Mouse (Mus musculus) right cerebral cortex, postnatal 14 days (tissue): ENCODE measurements around the gene Gm17349.
A peak's percentile ranks its signal among the peaks of the same experiment; 100 is the strongest.
"Not testable (repeated sequence)": the region's sequence is repeated elsewhere in the genome, so short reads cannot be mapped to it uniquely, and the experiment has no call there.

Source experiments
- DNase-seq: peaks from one replicate; pipeline ENCODE4 v3.0.0; 2022

Gene Gm17349

GRCm38 (mm10) chr15:99717386-99718334 lies 12.4 kb upstream of the Gm17349 start, which contains the start of gene Gpd1:
TSS of gene Gpd1 (plus strand) at chr15:99717515.
- peak; percentile 61 for DNase-seq

GRCm38 (mm10) chr15:99716814-99717213 lies 11.5 kb upstream of the Gm17349 start:
- peak; percentile 26 for DNase-seq

GRCm38 (mm10) chr15:99715982-99716746 lies 10.9 kb upstream of the Gm17349 start:
- no peak for DNase-seq

GRCm38 (mm10) chr15:99715361-99715865 lies 10.1 kb upstream of the Gm17349 start:
- DNase-seq: peak; percentile 59

- DNase-seq: peak; percentile 80
Measured at GRCm38 (mm10) chr15:99714858-99715257, 9.6 kb upstream of the Gm17349 start.

- no peak for DNase-seq
Measured at GRCm38 (mm10) chr15:99714206-99714605, 8.9 kb upstream of the Gm17349 start.

- no peak for DNase-seq
Measured at GRCm38 (mm10) chr15:99713569-99713968, 8.3 kb upstream of the Gm17349 start.

GRCm38 (mm10) chr15:99712666-99713559 lies 7.6 kb upstream of the Gm17349 start:
- no peak for DNase-seq

- no peak for DNase-seq
Measured at GRCm38 (mm10) chr15:99711491-99711890, 6.2 kb upstream of the Gm17349 start.

GRCm38 (mm10) chr15:99710221-99711190 lies 5.2 kb upstream of the Gm17349 start:
- no peak for DNase-seq

- no peak for DNase-seq
Measured at GRCm38 (mm10) chr15:99708176-99708575, 2.9 kb upstream of the Gm17349 start.

GRCm38 (mm10) chr15:99704881-99705280 lies 409 bp downstream of the Gm17349 start:
- no peak for DNase-seq

GRCm38 (mm10) chr15:99704041-99704681 lies 1.1 kb downstream of the Gm17349 start:
- no peak for DNase-seq

GRCm38 (mm10) chr15:99703676-99704040 lies 1.6 kb downstream of the Gm17349 start:
- no peak for DNase-seq

- DNase-seq: no peak
Measured at GRCm38 (mm10) chr15:99703104-99703503, 2.2 kb downstream of the Gm17349 start.

- DNase-seq: peak; percentile 98
Measured at GRCm38 (mm10) chr15:99701999-99702900, 3.0 kb downstream of the Gm17349 start, which contains the start of gene Smarcd1. TSS of gene Smarcd1 (plus strand) at chr15:99702129.

GRCm38 (mm10) chr15:99701640-99701998 lies 3.7 kb downstream of the Gm17349 start:
- not testable (repeated sequence) for DNase-seq

GRCm38 (mm10) chr15:99700219-99701106 lies 4.8 kb downstream of the Gm17349 start:
- no peak for DNase-seq
